Mouse (Mus musculus): ENCODE data around the gene Myo1g. TPM values are rescaled to one million over a fixed set of nuclear protein-coding genes. Genes with fewer than 3 reads are reported as not detected.

The Myo1g gene
- polyA plus RNA-seq, 1 experiment from 2014 or later: 8.7 TPM

- H3K4me3 ChIP-seq (ENCODE audit: low read depth, low read length): no peak overlapping the region
- H3K4me1 ChIP-seq (ENCODE audit: control insufficient read depth, low read depth, low read length): no peaks in the 10 kb centered on the region; the same call in none of the 2 replicates
- H3K9ac ChIP-seq (ENCODE audit: low read depth, low read length): no peak overlapping the region
- no peak for ATAC-seq (ENCODE audit: low read depth)
- no peaks in the 10 kb centered on the region for H3K9me3 ChIP-seq (replicated peaks; ENCODE audit: control insufficient read depth, low read length)
- no peak overlapping the region for H3K27ac ChIP-seq (ENCODE audit: low read length)
- WGBS (ENCODE audit: insufficient replicate concordance): 66% methylated on average over 6 of the region's 6 CpGs
- no peak overlapping the region for H3K4me2 ChIP-seq (ENCODE audit: low read depth, low read length)
- no peaks in the 10 kb centered on the region; the same call in 1 of the 2 replicates for H3K36me3 ChIP-seq (ENCODE audit: control insufficient read depth, insufficient read depth)
- no peaks in the 10 kb centered on the region for H3K27me3 ChIP-seq (ENCODE audit: control insufficient read depth, insufficient read depth, low read depth, low read length)
These were observed 57.5 kb downstream of the Myo1g start for GRCm38 (mm10) chr11:6463159-6463837.

Small RNAs within 50 kb of the gene (microRNA-seq; reads per million reads assigned to microRNA genes)
- not detected for gene Gm22123

Other genes starting within 250 kb of the Myo1g start
- 40.7 and 42.5 TPM in 2 replicates for gene Tmed4, start 246.1 kb downstream of the Myo1g start, polyA plus RNA-seq (2015; fragmentation: Nextera tagmentation; extraction: Ambion mirVana)
- gene Ogdh, start 229.3 kb downstream of the Myo1g start, polyA plus RNA-seq (2015; fragmentation: Nextera tagmentation; extraction: Ambion mirVana): 89.3 and 93.8 TPM in 2 replicates
- 3.3 and 3.7 TPM in 2 replicates for gene Zmiz2, start 131.9 kb downstream of the Myo1g start, polyA plus RNA-seq (2015; fragmentation: Nextera tagmentation; extraction: Ambion mirVana)
- 2,023 and 2,306 TPM in 2 replicates for gene Ppia, start 105.5 kb downstream of the Myo1g start, polyA plus RNA-seq (2015; fragmentation: Nextera tagmentation; extraction: Ambion mirVana)
- 116 and 120 TPM in 2 replicates for gene H2afv, start 76.5 kb downstream of the Myo1g start, polyA plus RNA-seq (2015; fragmentation: Nextera tagmentation; extraction: Ambion mirVana)
- gene Purb, start 45.0 kb downstream of the Myo1g start, polyA plus RNA-seq (2015; fragmentation: Nextera tagmentation; extraction: Ambion mirVana): 7.3 TPM in 2 replicates
- gene Ccm2, start 25.9 kb upstream of the Myo1g start, polyA plus RNA-seq (2015; fragmentation: Nextera tagmentation; extraction: Ambion mirVana): 34.5 and 36.0 TPM in 2 replicates
- gene Nacad, start 85.1 kb upstream of the Myo1g start, polyA plus RNA-seq (2015; fragmentation: Nextera tagmentation; extraction: Ambion mirVana): 3.2 and 3.6 TPM in 2 replicates
- 27.2 and 28.6 TPM in 2 replicates for gene Tbrg4, start 105.1 kb upstream of the Myo1g start, polyA plus RNA-seq (2015; fragmentation: Nextera tagmentation; extraction: Ambion mirVana)
- not detected in 2 replicates for gene Wap, start 117.7 kb upstream of the Myo1g start, polyA plus RNA-seq (2015; fragmentation: Nextera tagmentation; extraction: Ambion mirVana)
- 0.31 TPM in 1 of 2 replicates, not detected in the other for gene Ramp3, start 137.6 kb upstream of the Myo1g start, polyA plus RNA-seq (2015; fragmentation: Nextera tagmentation; extraction: Ambion mirVana)